In the genomic region with DNA sequence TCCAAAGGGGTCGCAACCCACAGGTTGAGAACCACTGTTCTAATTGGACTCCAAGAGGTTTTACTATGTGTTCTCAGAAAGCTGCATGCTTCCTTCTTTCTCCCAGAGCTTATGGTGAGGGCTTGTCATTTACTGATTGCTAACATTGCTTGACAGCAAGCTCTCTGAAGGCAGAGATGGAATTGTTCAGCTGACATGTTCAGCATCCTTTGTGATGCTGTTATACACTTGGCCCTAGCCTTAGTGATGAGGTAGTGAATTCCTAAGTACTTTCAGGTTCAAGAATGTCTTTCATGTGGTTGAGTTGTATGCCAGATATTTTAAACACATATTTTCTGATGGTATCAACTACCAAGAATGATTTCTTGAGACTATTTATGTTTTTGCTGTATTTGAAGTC, we compare ENCODE assay signal across 19 mouse cellular contexts.
DNase-seq lines count a peak whose midpoint lies in the region; ATAC-seq lines count a peak whose summit lies in the region.
"Had no signal": no experiment of that assay in that cellular context is flagged by ENCODE, and none has a peak within 500 bp of the region (broad histone marks: within the 10 kb centered on the region; RNA-seq: fewer than 3 reads in every experiment).

No protein-coding gene starts in this region.

- no peaks in the 10 kb centered on the region for H3K4me1 ChIP-seq in embryonic facial prominence, embryonic 11.5 days (ENCODE audit: control insufficient read depth, insufficient read depth, low read length)
- H3K4me1 ChIP-seq in embryonic facial prominence, embryonic 10.5 days: peaks cover 5% of the 10 kb centered on the region

- ATAC-seq in embryonic facial prominence, embryonic 11.5 days (replicated peaks; ENCODE audit: insufficient number of reproducible peaks, low FRiP score, low TSS enrichment, low read depth): no peak
- ATAC-seq: forebrain, embryonic 13.5 days; forebrain, embryonic 16.5 days had no signal

- no peaks in the 10 kb centered on the region for H3K36me3 ChIP-seq in embryonic facial prominence, embryonic 11.5 days (replicated peaks; ENCODE audit: control insufficient read depth, insufficient read depth, low read depth, low read length)
- no peaks in the 10 kb centered on the region for H3K36me3 ChIP-seq in embryonic facial prominence, embryonic 10.5 days (replicated peaks)
- H3K36me3 ChIP-seq: embryonic facial prominence, embryonic 13.5 days had no signal

- H3K4me2 ChIP-seq in embryonic facial prominence, embryonic 11.5 days (ENCODE audit: low read depth, low read length): no peak overlapping the region
- H3K4me2 ChIP-seq: embryonic facial prominence, embryonic 13.5 days; forebrain, embryonic 13.5 days had no signal

- WGBS in embryonic facial prominence, embryonic 11.5 days: 87% methylated on average over 1 of the region's 1 CpGs
- 94% methylated on average over 1 of the region's 1 CpGs for whole genome bisulfite sequencing in embryonic facial prominence, embryonic 10.5 days

- no peak overlapping the region for H3K9ac ChIP-seq in embryonic facial prominence, embryonic 11.5 days (replicated peaks; ENCODE audit: low read length)
- H3K9ac ChIP-seq: embryonic facial prominence, embryonic 13.5 days; forebrain, embryonic 13.5 days had no signal

- H3K9me3 ChIP-seq in embryonic facial prominence, embryonic 11.5 days (replicated peaks; ENCODE audit: control insufficient read depth, low read length): no peaks in the 10 kb centered on the region
- no peaks in the 10 kb centered on the region for H3K9me3 ChIP-seq in embryonic facial prominence, embryonic 10.5 days
- H3K9me3 ChIP-seq: embryonic facial prominence, embryonic 13.5 days; forebrain, embryonic 13.5 days had no signal

- DNase-seq in embryonic facial prominence, embryonic 11.5 days (ENCODE audit: low spot score): peak; percentile 11
- DNase-seq in embryonic facial prominence, embryonic 10.5 days (ENCODE audit: low spot score): no peak
- peak; percentile 72 for DNase-seq in 3T3-L1 (ENCODE audit: low read depth, low spot score)
- peak; percentile 56 for DNase-seq in NIH3T3 (ENCODE audit: low read depth)
- no peak for DNase-seq in lung, postnatal 10 days
- no peak for DNase-seq in spleen, postnatal 36 days (ENCODE audit: low spot score in 2 of 2)
- DNase-seq: adrenal gland, adult 2 months; adrenal gland, postnatal 10 days; adrenal gland, postnatal 25 days; cerebellum, adult 11 months; cerebellum, adult 18-20 months; cerebellum, adult 8-10 months; cerebellum, adult 9-11 months; cerebellum, postnatal 14 days; cerebellum, postnatal 36 days; embryo, embryonic 11 days had no signal

- no peak overlapping the region for H3K27ac ChIP-seq in embryonic facial prominence, embryonic 11.5 days (replicated peaks; ENCODE audit: low read depth, low read length)
- H3K27ac ChIP-seq in embryonic facial prominence, embryonic 10.5 days (replicated peaks): no peak overlapping the region
- H3K27ac ChIP-seq: embryonic facial prominence, embryonic 13.5 days; forebrain, embryonic 13.5 days had no signal

- H3K27me3 ChIP-seq in embryonic facial prominence, embryonic 11.5 days (ENCODE audit: control insufficient read depth, insufficient read depth, low read length): no peaks in the 10 kb centered on the region
- H3K27me3 ChIP-seq in embryonic facial prominence, embryonic 10.5 days (replicated peaks; ENCODE audit: low read depth, poor library complexity, severe bottlenecking): no peaks in the 10 kb centered on the region
- H3K27me3 ChIP-seq: embryonic facial prominence, embryonic 13.5 days; forebrain, embryonic 13.5 days had no signal

- H3K4me3 ChIP-seq in embryonic facial prominence, embryonic 11.5 days (ENCODE audit: low read depth, low read length): no peak overlapping the region
- H3K4me3 ChIP-seq in embryonic facial prominence, embryonic 10.5 days: no peak overlapping the region
- H3K4me3 ChIP-seq: embryonic facial prominence, embryonic 13.5 days; forebrain, embryonic 13.5 days had no signal

Comparison
In these comparisons a context has a peak if more than half of its experiments do, and no peak if none do; other contexts are left out.
1. DNase-seq: peak in embryonic facial prominence, embryonic 11.5 days (single experiment), 3T3-L1 (single experiment) and NIH3T3 (single experiment); none in embryonic facial prominence, embryonic 10.5 days (single experiment), lung, postnatal 10 days (single experiment) and spleen, postnatal 36 days (0 of 2).